Mouse (Mus musculus): ENCODE results near the gene Arfgef2. TPM values are rescaled to one million over a fixed set of nuclear protein-coding genes. Genes with fewer than 3 reads are reported as not detected.

Arfgef2 gene
- total RNA-seq, 4 experiments from 2014 or later = 59.7 to 83.9 (median 74.0) TPM

- DNase-seq = no peak
These were observed 101.3 kb downstream of the Arfgef2 start for GRCm38 (mm10) chr2:166906523-166907182.

GRCm38 (mm10) chr2:166909729-166910128 lies 104.3 kb downstream of the Arfgef2 start:
- DNase-seq = no peak

GRCm38 (mm10) chr2:166910536-166910935 lies 105.1 kb downstream of the Arfgef2 start:
- no peak for DNase-seq

- DNase-seq = no peak
These were observed 118.6 kb downstream of the Arfgef2 start for GRCm38 (mm10) chr2:166923971-166924370.

DNA sequence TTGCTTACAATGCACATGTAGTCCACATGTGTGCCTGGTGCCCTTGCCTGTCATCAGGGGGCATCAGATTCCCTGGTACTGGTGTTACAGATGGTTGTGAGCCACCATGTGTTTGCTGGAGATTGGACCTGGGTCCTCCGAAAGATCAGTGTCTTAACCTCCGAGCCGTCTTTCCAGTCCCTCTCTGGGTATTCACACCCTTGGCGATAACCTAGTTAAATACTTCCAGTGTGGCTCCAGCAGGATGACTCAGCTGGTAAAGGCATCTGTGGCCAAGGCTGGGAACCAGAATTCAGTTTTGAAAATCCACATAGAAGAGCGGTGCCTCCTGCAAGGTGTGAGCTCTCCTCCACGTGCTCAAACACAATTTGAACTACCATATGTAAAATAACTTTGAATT lies 128.6 kb downstream of the Arfgef2 start:
- no peak for DNase-seq

GRCm38 (mm10) chr2:166934416-166934815 lies 129.0 kb downstream of the Arfgef2 start:
- DNase-seq = no peak

DNA sequence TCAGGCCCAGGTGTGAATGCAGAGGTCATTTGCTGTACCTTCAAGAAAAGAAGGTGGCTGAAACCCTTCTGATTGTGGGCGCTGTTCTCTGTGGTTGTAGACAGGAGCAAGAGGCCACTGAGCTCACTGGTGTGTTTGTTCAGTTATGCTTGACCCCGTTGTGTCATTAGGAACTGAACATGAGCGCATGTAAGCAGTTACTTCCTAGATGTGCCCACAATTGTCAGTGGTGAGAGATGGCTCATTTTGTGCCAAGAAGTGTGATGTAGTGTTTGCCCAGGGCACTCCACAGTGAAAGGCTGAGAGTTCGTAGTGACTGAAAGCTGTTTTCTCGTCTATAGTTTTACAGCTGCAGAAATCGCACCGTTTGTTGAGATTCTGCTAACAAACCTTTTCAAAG lies 130.2 kb downstream of the Arfgef2 start:
- no peak for DNase-seq

DNA sequence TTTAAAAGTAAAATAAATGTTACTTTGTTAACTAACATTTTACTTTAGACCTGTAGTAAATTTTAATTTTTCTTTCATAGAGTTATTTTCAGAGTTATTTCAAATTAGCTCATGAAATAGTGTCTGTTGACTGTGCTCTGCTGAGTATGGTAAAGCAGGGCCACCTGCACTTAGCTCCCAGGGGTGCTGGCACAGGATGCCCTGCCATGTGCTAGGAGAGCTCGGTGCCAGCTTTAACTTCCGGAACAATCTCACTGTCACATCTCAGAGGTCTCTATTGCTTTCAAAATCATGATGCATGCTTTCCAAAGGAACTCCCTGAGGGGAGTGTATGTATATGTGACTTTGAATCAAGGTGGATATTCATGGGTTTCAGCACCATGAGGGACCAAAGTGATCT lies 130.8 kb downstream of the Arfgef2 start:
- no peak for DNase-seq

GRCm38 (mm10) chr2:166943146-166943545 lies 137.8 kb downstream of the Arfgef2 start:
- no peak for DNase-seq

DNA sequence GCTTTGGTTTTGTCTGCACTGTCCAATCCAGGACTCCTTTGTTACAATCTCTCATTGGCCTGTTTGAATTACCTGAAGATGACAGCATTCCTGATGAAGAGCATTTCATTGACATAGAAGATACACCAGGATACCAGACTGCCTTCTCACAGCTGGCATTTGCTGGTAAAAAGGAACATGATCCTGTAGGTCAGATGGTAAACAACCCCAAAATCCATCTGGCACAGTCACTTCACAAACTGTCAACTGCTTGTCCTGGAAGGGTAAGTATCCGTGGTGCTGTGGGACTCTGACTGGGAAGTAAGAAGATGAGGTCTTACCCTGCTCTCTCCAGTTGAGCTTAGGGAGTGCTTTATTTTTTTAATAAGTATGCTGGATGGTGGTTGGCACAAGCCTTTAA lies 139.0 kb downstream of the Arfgef2 start:
- no peak for DNase-seq

- no peak for DNase-seq
These were observed 140.1 kb downstream of the Arfgef2 start for GRCm38 (mm10) chr2:166945456-166945855.

Other genes starting within 250 kb of the Arfgef2 start
- 10 to 100 TPM; 10.4 to 24.3 (median 17.8) TPM for gene Prex1, start 91.8 kb upstream of the Arfgef2 start, total RNA-seq (2022)
- 1 to 10 TPM; 3.9 to 8.1 (median 4.9) TPM for gene Trp53rkb, start 13.1 kb upstream of the Arfgef2 start, total RNA-seq (2022)
- 10 to 100 TPM; 56.8 to 74.9 (median 72.1) TPM for gene Cse1l, start 100.5 kb downstream of the Arfgef2 start, total RNA-seq (2022)
- gene Stau1, start 190.7 kb downstream of the Arfgef2 start, total RNA-seq (2022) = 10 to 100 TPM; 66.1 to 83.6 (median 74.3) TPM
- gene Ddx27, start 209.6 kb downstream of the Arfgef2 start, total RNA-seq (2022) = 10 to 100 TPM; 29.3 to 40.7 (median 34.2) TPM